Mouse (Mus musculus) intestine, embryonic 15.5 days (tissue): ENCODE data around the gene Pdgfd. TPM values are rescaled to one million over a fixed set of nuclear protein-coding genes. Genes with fewer than 3 reads are reported as not detected.
A peak's percentile ranks its signal among the peaks of the same experiment; 100 is the strongest.
"Not testable (repeated sequence)": the region's sequence is repeated elsewhere in the genome, so short reads cannot be mapped to it uniquely, and the experiment has no call there.

Source experiments
- ATAC-seq: fragments of 200-750 bp; cut with Nextera tagmentation; 2 replicates; pipeline ENCODE4 v1.8.0; 2017; ENCODE audit warnings: moderate TSS enrichment, moderate library complexity
- H3K27ac ChIP-seq: fragments of 300-500 bp; sonication (generic); 2 replicates; pipeline ENCODE4 v1.5.1; 2015; ENCODE audit warnings: mild to moderate bottlenecking, inconsistent platforms
- H3K27me3 ChIP-seq: fragments of 300-500 bp; sonication (generic); replicated peaks from 2 replicates; pipeline ENCODE4 v1.6.1; 2015; ENCODE audit warnings: inconsistent platforms
- H3K36me3 ChIP-seq: fragments of 300-500 bp; sonication (generic); 2 replicates; pipeline ENCODE4 v1.6.1; 2015; ENCODE audit warnings: inconsistent platforms
- H3K4me1 ChIP-seq: fragments of 300-500 bp; sonication (generic); replicated peaks from 2 replicates; pipeline ENCODE4 v1.6.1; 2015; ENCODE audit warnings: inconsistent platforms
- H3K4me2 ChIP-seq: fragments of 300-500 bp; sonication (generic); replicated peaks from 2 replicates; pipeline ENCODE4 v1.6.1; 2015; ENCODE audit warnings: mild to moderate bottlenecking, inconsistent platforms
- H3K4me3 ChIP-seq: fragments of 300-500 bp; sonication (generic); replicated peaks from 2 replicates; pipeline ENCODE4 v1.5.1; 2015; ENCODE audit warnings: inconsistent platforms
- H3K9ac ChIP-seq: fragments of 300-500 bp; sonication (generic); 2 replicates; pipeline ENCODE4 v1.6.1; 2015; ENCODE audit warnings: inconsistent platforms
- H3K9me3 ChIP-seq: fragments of 300-500 bp; sonication (generic); 2 replicates; pipeline ENCODE4 v1.6.1; 2016; ENCODE audit warnings: inconsistent platforms
- WGBS: fragments of 180-500 bp; shearing (Covaris S2); methylation state at CpG from one replicate; pipeline ENCODE4 v1.1.7; 2015; 5-methylcytosine and 5-hydroxymethylcytosine counted together
- polyA plus RNA-seq: library from polyadenylated mRNA; unstranded; fragments of >200 nt; fragmentation: Nextera tagmentation; extraction: Ambion mirVana; gene quantifications from 2 replicates; pipeline ENCODE4 v1.2.1, GENCODE M21; 2015

Gene Pdgfd
- polyA plus RNA-seq: 7.1 and 8.0 TPM in 2 replicates

DNA sequence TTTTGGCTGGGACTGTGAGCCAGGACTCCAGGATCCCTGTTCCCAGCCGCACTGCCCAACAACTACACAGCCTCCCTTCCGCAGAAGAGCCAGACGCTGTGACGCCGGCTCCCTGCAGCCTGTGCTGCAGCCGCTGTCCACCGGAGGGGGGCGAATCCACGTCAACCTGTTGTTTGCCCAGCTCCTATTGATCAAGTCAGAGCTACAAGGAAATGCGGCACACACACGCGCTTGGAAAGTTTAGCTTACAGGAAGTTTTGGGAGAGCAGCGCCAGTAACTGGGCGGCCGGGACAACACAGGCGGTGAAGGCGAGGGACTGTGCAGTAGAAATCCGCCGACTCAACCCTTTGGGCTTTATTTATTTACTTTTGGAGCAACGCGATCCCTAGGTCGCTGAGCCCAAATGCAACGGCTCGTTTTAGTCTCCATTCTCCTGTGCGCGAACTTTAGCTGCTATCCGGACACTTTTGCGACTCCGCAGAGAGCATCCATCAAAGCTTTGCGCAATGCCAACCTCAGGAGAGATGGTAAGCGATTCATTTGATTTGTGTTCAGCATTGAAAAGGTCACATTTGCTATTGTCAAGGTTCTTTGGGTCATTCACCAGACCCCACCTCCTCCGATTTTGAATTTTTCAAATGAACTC lies at the start of gene Pdgfd:
TSS of gene Pdgfd (plus strand) at position 194 of the 647 bp plus-strand sequence.
- Histone ChIP-seq H3K4me2 (peak within 1 kb of the TSS; percentile 79), H3K9me3 (no peaks in the 10 kb centered on the region), H3K4me1 (no peaks in the 10 kb centered on the region), H3K27me3 (no peaks in the 10 kb centered on the region), H3K9ac (peak within 1 kb of the TSS; percentile 26; the same call in 1 of the 2 replicates), H3K4me3 (peak within 1 kb of the TSS; percentile 46), H3K27ac (no peak within 1 kb of the TSS), H3K36me3 (no peaks in the 10 kb centered on the region)
- WGBS: 2% methylated on average over 32 of the region's 32 CpGs
- ATAC-seq: peak; percentile 97

DNA sequence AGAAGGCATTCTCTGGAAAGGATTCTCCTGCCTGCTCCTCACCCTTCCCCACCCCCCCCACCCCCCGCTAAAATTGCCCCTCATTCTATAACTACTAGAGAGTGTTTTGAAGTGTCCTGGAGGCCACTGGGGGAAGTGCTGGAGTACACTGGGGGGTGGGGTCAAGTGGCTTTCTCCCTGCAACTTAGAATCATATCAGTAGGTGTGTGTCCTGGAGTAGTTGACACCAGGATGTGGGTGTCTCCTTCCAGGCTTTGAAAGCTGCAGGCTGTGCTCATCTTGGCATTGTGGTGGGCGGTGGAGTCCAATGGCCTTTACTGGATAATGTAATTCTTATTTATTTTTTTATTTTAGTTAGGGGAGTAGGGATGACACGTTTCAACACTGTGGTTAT lies 651 bp downstream of the Pdgfd start:
- Histone ChIP-seq H3K9ac (peak overlapping the region; percentile 26; the same call in 1 of the 2 replicates), H3K9me3 (no peaks in the 10 kb centered on the region), H3K4me1 (no peaks in the 10 kb centered on the region), H3K27ac (no peak overlapping the region), H3K36me3 (no peaks in the 10 kb centered on the region), H3K27me3 (no peaks in the 10 kb centered on the region), H3K4me2 (peak overlapping the region; percentile 79), H3K4me3 (peak overlapping the region; percentile 46)
- peak; percentile 67 for ATAC-seq
- 51% methylated on average over 3 of the region's 3 CpGs for WGBS

DNA sequence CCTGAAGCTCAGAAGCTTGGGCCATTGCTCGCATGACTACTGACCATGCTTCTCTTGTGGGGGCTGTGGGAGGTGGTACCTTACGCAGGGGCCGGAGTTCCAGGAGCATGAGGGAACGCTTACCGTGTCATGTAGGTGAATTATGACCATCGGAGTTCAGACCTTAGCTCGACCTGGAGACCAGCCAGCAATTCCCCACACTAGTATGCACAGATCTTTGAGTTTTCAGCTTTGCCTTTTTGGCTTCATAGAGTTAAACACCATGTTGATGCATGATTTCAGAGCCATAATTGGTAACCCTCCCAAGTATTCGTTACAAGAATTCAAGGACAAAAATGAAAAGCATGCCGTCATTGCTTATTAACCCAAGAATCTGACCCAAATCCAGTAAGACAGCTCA lies 2.6 kb downstream of the Pdgfd start:
- H3K4me2 ChIP-seq: no peak overlapping the region
- no peaks in the 10 kb centered on the region for H3K4me1 ChIP-seq
- WGBS: 54% methylated on average over 9 of the region's 9 CpGs

DNA sequence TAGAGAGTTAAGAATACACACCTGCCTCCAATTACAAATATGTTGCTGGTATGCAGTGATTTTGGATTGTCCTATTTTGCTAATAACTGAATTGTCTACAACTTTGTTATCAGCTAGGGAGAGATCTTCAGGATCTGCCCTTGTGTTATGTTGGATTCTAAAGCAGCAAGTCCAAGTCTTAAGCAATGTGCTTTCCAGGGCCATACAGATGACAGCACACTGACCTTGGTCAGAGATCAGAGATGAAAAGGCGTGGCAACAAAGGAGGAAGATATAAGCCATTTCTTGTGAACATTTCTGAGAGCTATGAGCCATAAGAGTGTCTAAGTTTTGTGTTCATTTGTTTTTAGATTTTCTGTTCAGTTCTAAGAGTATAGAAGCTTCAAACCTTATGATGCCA lies 4.9 kb downstream of the Pdgfd start:
- H3K4me1 ChIP-seq: no peaks in the 10 kb centered on the region
- no peaks in the 10 kb centered on the region for H3K36me3 ChIP-seq
- no peak overlapping the region for H3K27ac ChIP-seq
- no peak overlapping the region for H3K9ac ChIP-seq
- no peak overlapping the region for H3K4me3 ChIP-seq
- H3K9me3 ChIP-seq: no peaks in the 10 kb centered on the region
- H3K27me3 ChIP-seq: no peaks in the 10 kb centered on the region
- ATAC-seq: no peak
- 88% methylated on average over 1 of the region's 1 CpGs for WGBS
- no peak overlapping the region for H3K4me2 ChIP-seq

More for the DNA sequence above, 2.6 kb downstream of the Pdgfd start:
- Histone ChIP-seq H3K9me3 (no peaks in the 10 kb centered on the region), H3K4me3 (no peak overlapping the region), H3K27me3 (no peaks in the 10 kb centered on the region), H3K27ac (no peak overlapping the region), H3K9ac (no peak overlapping the region), H3K36me3 (no peaks in the 10 kb centered on the region)
- no peak for ATAC-seq

DNA sequence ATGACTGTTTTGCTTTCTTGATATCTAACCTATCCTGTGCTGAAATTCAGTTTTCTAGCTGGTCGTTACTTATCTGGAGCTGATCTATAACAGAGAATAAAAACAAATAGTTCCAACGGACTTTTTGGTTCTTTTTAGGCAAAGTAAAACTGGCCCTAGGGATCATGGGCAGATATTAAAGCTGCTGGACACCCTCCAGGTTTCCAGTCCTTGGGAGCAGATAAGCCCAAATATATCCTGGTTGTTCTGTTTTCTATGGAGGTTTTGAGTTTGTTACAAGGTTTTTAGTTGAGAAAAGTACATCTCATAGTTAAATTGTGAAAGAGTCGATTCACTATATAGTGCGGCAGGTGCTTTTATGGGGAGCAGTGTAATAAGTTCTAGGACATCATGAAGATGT lies 7.3 kb downstream of the Pdgfd start:
- Histone ChIP-seq H3K9ac (no peak overlapping the region), H3K36me3 (no peaks in the 10 kb centered on the region), H3K4me2 (no peak overlapping the region), H3K4me1 (no peaks in the 10 kb centered on the region), H3K9me3 (no peaks in the 10 kb centered on the region), H3K27ac (no peak overlapping the region), H3K4me3 (no peak overlapping the region), H3K27me3 (no peaks in the 10 kb centered on the region)
- no peak for ATAC-seq
- WGBS: 87% methylated on average over 4 of the region's 4 CpGs

DNA sequence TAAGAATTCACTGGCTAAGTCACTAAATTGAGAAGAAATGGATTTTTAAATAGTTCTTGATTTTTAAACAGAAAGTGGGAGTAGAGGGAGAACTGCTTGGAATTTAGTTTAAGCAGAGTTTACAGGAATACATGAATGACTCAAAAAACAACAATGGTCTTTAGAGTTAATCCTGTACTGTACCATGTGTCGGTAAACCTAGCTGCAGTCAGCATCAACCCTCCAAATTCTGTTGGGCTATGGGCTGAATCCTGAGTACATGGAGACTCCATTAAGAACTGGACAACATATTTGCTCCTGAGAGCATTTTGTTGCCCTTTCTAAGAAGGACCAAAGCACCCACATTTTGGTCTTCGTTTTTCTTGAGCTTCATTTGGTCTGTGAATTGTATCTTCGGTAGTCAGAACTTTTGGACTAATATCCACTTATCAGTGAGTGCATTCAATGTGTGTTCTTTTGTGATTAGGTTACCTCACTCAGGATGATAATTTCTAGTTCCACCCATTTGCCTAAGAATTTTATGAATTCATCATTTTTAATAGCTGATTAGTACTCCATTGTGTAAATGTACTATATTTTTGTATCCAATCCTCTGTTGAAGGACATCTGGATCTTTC lies 14.0 kb downstream of the Pdgfd start:
- Histone ChIP-seq H3K36me3 (no peaks in the 10 kb centered on the region), H3K27me3 (no peaks in the 10 kb centered on the region), H3K9me3 (no peaks in the 10 kb centered on the region), H3K4me1 (no peaks in the 10 kb centered on the region), H3K27ac (no peak overlapping the region), H3K4me3 (no peak overlapping the region), H3K9ac (no peak overlapping the region), H3K4me2 (no peak overlapping the region)
- 90% methylated on average over 3 of the region's 3 CpGs for WGBS
- no peak for ATAC-seq

DNA sequence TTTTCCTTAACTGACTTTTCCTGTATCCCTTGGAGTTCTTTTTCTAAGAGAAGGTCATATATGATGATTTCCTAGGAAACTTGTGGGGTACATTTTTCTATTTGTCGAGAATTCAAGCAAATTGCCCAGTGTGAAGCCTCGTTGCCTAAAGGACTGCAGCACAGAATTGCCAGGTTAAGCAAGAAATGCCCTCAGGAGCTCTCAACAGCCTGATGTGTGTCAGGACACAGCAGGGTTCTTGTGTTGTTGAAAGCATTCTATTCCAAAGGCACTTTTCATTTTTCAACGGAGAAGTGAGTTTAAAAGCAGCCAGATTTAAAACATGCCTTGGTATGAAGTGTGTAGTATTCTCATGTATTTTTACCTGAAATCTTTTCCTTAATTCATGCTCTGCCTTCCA lies 19.6 kb downstream of the Pdgfd start:
- no peaks in the 10 kb centered on the region for H3K9me3 ChIP-seq
- no peaks in the 10 kb centered on the region for H3K4me1 ChIP-seq
- H3K9ac ChIP-seq: no peak overlapping the region
- no peak overlapping the region for H3K4me3 ChIP-seq
- no peaks in the 10 kb centered on the region for H3K36me3 ChIP-seq
- H3K4me2 ChIP-seq: no peak overlapping the region
- H3K27ac ChIP-seq: no peak overlapping the region
- WGBS: 61% methylated on average over 3 of the region's 3 CpGs
- no peak for ATAC-seq
- no peaks in the 10 kb centered on the region for H3K27me3 ChIP-seq

DNA sequence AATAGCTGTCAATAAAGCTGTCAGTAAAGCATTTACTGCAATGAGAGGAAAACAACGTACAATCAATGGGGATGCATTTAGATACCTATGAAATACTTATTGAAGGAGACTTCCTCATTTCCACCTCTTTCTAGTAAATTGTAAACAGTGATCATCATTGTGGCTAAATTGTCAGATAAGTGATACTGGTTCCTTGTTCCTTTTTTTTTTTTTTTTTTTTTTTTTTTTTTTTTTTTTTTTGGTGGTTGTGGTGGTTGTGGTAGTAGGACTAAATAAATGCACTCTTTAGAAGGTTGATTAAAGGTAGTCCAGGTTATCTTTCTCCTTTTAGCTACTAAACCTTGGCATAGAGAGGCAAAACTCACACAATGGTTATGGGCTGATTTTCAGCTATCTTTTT lies 25.0 kb downstream of the Pdgfd start:
- no peak for ATAC-seq
- Histone ChIP-seq H3K27ac (no peak overlapping the region), H3K9me3 (no peaks in the 10 kb centered on the region), H3K4me1 (no peaks in the 10 kb centered on the region), H3K4me2 (no peak overlapping the region), H3K9ac (no peak overlapping the region), H3K4me3 (no peak overlapping the region), H3K27me3 (no peaks in the 10 kb centered on the region), H3K36me3 (no peaks in the 10 kb centered on the region)
- 83% methylated on average over 1 of the region's 1 CpGs for WGBS

DNA sequence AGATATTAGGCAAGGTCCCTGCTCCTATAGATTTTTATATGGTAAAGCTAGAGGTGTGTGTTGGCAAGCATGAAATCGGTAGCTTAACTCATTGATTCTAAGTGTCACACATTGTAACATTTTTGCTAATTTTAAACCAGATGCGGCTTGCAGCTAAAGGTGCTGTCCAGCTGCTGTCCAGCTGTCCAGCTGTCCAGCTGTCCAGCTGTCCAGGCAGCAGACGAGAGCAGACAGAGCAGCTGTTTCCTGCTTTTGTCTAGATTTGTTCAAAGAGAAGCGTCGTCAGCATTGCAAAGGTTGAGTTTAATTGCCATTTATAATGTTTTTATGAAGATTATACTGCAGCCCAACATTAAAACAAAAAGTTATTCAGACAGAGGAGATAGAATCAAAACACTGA lies 44.5 kb downstream of the Pdgfd start:
- H3K27me3 ChIP-seq: no peaks in the 10 kb centered on the region
- no peaks in the 10 kb centered on the region for H3K4me1 ChIP-seq
- H3K4me2 ChIP-seq: no peak overlapping the region
- 56% methylated on average over 5 of the region's 5 CpGs for WGBS
- ATAC-seq: no peak
- no peak overlapping the region for H3K9ac ChIP-seq
- H3K27ac ChIP-seq: no peak overlapping the region
- H3K36me3 ChIP-seq: no peaks in the 10 kb centered on the region
- no peak overlapping the region for H3K4me3 ChIP-seq
- no peaks in the 10 kb centered on the region for H3K9me3 ChIP-seq

DNA sequence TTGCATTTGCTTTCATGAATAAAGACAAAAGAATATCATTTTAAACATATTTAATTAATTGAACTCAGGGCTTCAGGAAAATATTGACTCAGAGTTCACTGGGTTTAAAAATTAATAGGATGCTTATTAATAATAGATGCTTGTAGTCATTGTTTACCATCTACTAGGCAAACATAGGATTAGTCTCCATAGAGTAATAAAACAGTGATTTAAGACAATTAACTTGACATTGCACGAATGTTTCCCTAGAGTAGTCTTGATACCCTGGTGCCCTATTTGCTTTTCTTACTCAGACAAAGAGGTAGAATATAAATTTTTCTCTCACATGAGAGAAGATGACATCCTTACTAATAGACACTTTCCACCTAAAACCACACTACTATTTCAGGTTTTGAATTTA lies 49.1 kb downstream of the Pdgfd start:
- H3K9me3 ChIP-seq: no peaks in the 10 kb centered on the region
- H3K9ac ChIP-seq: no peak overlapping the region
- 44% methylated on average over 1 of the region's 1 CpGs for WGBS
- H3K4me2 ChIP-seq: no peak overlapping the region
- no peaks in the 10 kb centered on the region for H3K36me3 ChIP-seq
- H3K27me3 ChIP-seq: no peaks in the 10 kb centered on the region
- no peaks in the 10 kb centered on the region for H3K4me1 ChIP-seq
- no peak for ATAC-seq
- H3K27ac ChIP-seq: no peak overlapping the region
- no peak overlapping the region for H3K4me3 ChIP-seq

DNA sequence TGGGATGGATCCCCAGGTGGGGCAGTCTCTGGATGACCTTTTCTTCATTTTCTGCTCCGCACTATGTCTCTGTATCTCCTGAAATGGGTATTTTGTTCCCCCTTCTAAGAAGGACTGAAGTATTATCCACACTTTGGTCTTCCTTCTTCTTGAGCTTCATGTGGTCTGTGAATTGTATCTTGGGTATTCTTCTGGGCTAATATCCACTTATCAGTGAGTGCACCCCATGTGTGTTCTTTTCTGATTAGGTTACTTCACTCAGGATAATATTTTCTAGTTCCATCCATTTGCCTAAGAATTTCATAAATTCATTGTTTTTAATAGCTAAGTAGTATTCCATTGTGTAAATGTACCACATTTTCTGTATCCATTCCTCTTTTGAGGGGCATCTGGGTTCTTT lies 67.6 kb downstream of the Pdgfd start:
- H3K36me3 ChIP-seq, H3K9me3 ChIP-seq, ATAC-seq, H3K4me1 ChIP-seq, H3K4me2 ChIP-seq, H3K9ac ChIP-seq, H3K4me3 ChIP-seq, H3K27ac ChIP-seq, H3K27me3 ChIP-seq: not testable (repeated sequence)
- WGBS: 80% methylated on average over 1 of the region's 1 CpGs

DNA sequence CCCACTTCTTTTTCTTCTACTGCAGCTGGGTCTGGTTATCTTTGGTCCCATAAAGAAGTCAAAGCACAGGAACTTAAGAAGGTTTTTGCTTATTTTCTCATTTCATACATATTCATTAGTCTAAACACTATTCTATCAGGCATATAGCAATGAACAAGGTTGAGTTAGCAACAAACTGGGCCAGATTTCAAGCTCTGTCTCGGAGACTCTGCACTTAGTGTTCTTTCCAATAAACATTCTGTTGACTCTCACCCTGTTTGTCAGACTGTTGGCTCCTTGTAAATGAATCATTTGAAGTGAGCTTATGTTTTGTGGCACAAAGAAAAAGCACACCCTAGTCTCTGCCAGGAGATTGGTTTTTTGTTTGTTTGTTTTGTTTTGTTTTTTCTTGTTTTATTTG lies 81.9 kb downstream of the Pdgfd start:
- no peak for ATAC-seq
- Histone ChIP-seq H3K9me3 (no peaks in the 10 kb centered on the region), H3K4me3 (no peak overlapping the region), H3K27ac (no peak overlapping the region), H3K4me1 (no peaks in the 10 kb centered on the region), H3K27me3 (no peaks in the 10 kb centered on the region), H3K36me3 (no peaks in the 10 kb centered on the region), H3K9ac (no peak overlapping the region), H3K4me2 (no peak overlapping the region)
- WGBS: 43% methylated on average over 1 of the region's 1 CpGs

DNA sequence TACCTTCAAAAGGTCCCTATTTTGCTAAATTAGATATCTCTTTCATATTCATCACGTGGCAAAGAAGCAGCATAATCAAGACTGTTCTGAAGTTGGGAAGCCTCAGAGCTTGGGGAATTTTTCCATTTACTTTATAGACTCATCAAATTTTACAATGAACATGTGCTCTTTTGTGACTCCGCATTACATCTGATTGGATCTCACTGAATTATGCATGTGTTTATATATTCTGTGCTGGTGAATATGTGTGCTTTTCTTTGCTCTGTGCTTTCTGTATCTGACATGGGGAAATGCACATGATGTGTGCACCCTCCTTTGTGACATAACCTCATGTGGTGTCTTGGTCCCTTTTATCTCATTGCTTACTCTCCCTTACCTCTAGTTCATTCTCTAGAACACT lies 83.6 kb downstream of the Pdgfd start:
- H3K4me3 ChIP-seq: no peak overlapping the region
- no peaks in the 10 kb centered on the region for H3K9me3 ChIP-seq
- H3K27me3 ChIP-seq: no peaks in the 10 kb centered on the region
- H3K4me2 ChIP-seq: no peak overlapping the region
- no peaks in the 10 kb centered on the region for H3K36me3 ChIP-seq
- no peak overlapping the region for H3K9ac ChIP-seq
- no peak for ATAC-seq
- WGBS: 76% methylated on average over 2 of the region's 2 CpGs
- no peaks in the 10 kb centered on the region for H3K4me1 ChIP-seq
- no peak overlapping the region for H3K27ac ChIP-seq
